ENCODE assay signal across 7 mouse cellular contexts in the genomic region with DNA sequence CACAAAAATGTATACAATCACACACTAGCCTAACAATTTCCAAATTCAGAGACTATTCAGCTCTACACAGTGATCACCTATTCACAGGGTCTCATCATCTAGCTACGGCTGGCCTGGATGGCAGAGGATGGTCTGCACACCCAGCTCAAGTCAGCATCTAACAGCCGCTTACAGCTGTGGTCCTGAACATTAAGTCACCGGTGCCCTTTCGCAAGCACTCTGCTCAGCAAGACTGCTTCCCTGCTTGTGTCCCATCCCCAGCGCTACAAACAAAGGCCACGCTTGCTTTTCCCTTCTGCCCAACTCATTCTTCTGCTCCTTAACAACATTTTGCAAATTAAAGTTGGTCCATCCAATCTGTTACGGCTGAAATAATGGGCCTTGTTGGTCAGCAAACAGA. TPM values are rescaled to one million over a fixed set of nuclear protein-coding genes. Genes with fewer than 3 reads are reported as not detected.
DNase-seq lines count a peak whose midpoint lies in the region; ATAC-seq and TF ChIP-seq lines count a peak whose summit lies in the region.

No protein-coding gene starts in this region.

- peaks cover 9% of the 10 kb centered on the region for H3K4me1 ChIP-seq in lung, embryonic 14.5 days (ENCODE audit: insufficient read depth)
- peaks cover 20% of the 10 kb centered on the region for H3K4me1 ChIP-seq in forebrain, embryonic 14.5 days (ENCODE audit: control insufficient read depth, insufficient read depth, low read length)
- peaks cover 34% of the 10 kb centered on the region for H3K4me1 ChIP-seq in liver, embryonic 11.5 days (replicated peaks; ENCODE audit: control insufficient read depth, insufficient read depth, low read length)
- peaks cover 20% of the 10 kb centered on the region for H3K4me1 ChIP-seq in stomach, embryonic 15.5 days

- no peak for TF ChIP-seq CTCF in lung, embryonic 14.5 days (IDR thresholded peaks at IDR 0.05; ENCODE audit: low read depth)

- H3K27ac ChIP-seq in lung, embryonic 14.5 days (ENCODE audit: low read depth) = peak overlapping the region; percentile 8; the same call in 1 of the 2 replicates
- H3K27ac ChIP-seq in forebrain, embryonic 14.5 days (ENCODE audit: low read depth, low read length) = no peak overlapping the region
- peak overlapping the region; percentile 80 for H3K27ac ChIP-seq in liver, embryonic 11.5 days (ENCODE audit: low read depth, low read length)
- H3K27ac ChIP-seq in stomach, embryonic 15.5 days = no peak overlapping the region

- H3K4me3 ChIP-seq in lung, embryonic 14.5 days (ENCODE audit: low read depth, low read length) = peak overlapping the region; percentile 98
- peak overlapping the region; percentile 4; the same call in 1 of the 2 replicates for H3K4me3 ChIP-seq in forebrain, embryonic 14.5 days (ENCODE audit: low read depth, low read length)
- peak overlapping the region; percentile 97 for H3K4me3 ChIP-seq in liver, embryonic 11.5 days (ENCODE audit: low read depth, low read length)
- no peak overlapping the region; the same call in 1 of the 2 replicates for H3K4me3 ChIP-seq in stomach, embryonic 15.5 days (replicated peaks)

- peak overlapping the region; percentile 36 for H3K9ac ChIP-seq in lung, embryonic 14.5 days
- peak overlapping the region; percentile 99 for H3K9ac ChIP-seq in forebrain, embryonic 14.5 days (ENCODE audit: low read length)
- peak overlapping the region; percentile 66 for H3K9ac ChIP-seq in liver, embryonic 11.5 days (ENCODE audit: low read depth, low read length)
- no peak overlapping the region for H3K9ac ChIP-seq in stomach, embryonic 15.5 days

- no peaks in the 10 kb centered on the region for H3K9me3 ChIP-seq in lung, embryonic 14.5 days (ENCODE audit: low read depth, low read length)
- no peaks in the 10 kb centered on the region for H3K9me3 ChIP-seq in forebrain, embryonic 14.5 days (replicated peaks; ENCODE audit: control insufficient read depth, low read length)
- no peaks in the 10 kb centered on the region for H3K9me3 ChIP-seq in liver, embryonic 11.5 days (ENCODE audit: control insufficient read depth, low read length)
- no peaks in the 10 kb centered on the region for H3K9me3 ChIP-seq in stomach, embryonic 15.5 days

- H3K4me2 ChIP-seq in lung, embryonic 14.5 days = peak overlapping the region; percentile 93
- peak overlapping the region; percentile 88 for H3K4me2 ChIP-seq in forebrain, embryonic 14.5 days (ENCODE audit: low read length)
- H3K4me2 ChIP-seq in liver, embryonic 11.5 days = peak overlapping the region; percentile 99
- H3K4me2 ChIP-seq in stomach, embryonic 15.5 days = peak overlapping the region; percentile 88

- whole genome bisulfite sequencing in lung, embryonic 14.5 days = 80% methylated on average over 7 of the region's 7 CpGs
- 76% methylated on average over 7 of the region's 7 CpGs for WGBS in forebrain, embryonic 14.5 days
- WGBS in liver, embryonic 11.5 days = 80% methylated on average over 7 of the region's 7 CpGs
- 73% methylated on average over 7 of the region's 7 CpGs for WGBS in stomach, embryonic 15.5 days

- DNase-seq in lung, embryonic 14.5 days = no peak
- no peak for DNase-seq in lung, postnatal 25 days (ENCODE audit: low spot score)
- DNase-seq in forebrain, embryonic 14.5 days (ENCODE audit: low spot score) = no peak
- no peak for DNase-seq in liver, embryonic 11.5 days (ENCODE audit: low spot score)
- DNase-seq in testis, postnatal 10 days (ENCODE audit: low spot score) = no peak
- no peak for DNase-seq in spleen, postnatal 10 days (ENCODE audit: low spot score in 2 of 2)

- ATAC-seq in lung, embryonic 14.5 days (ENCODE audit: insufficient read depth) = no peak
- ATAC-seq in forebrain, embryonic 14.5 days = no peak
- ATAC-seq in liver, embryonic 11.5 days (replicated peaks; ENCODE audit: low FRiP score) = no peak
- no peak for ATAC-seq in stomach, embryonic 15.5 days (ENCODE audit: insufficient read depth, low FRiP score, low read depth)

- no peaks in the 10 kb centered on the region for H3K27me3 ChIP-seq in lung, embryonic 14.5 days (ENCODE audit: insufficient read depth, low read length)
- no peaks in the 10 kb centered on the region for H3K27me3 ChIP-seq in forebrain, embryonic 14.5 days (replicated peaks; ENCODE audit: control insufficient read depth, insufficient read depth, low read length)
- no peaks in the 10 kb centered on the region; the same call in 1 of the 2 replicates for H3K27me3 ChIP-seq in liver, embryonic 11.5 days (replicated peaks; ENCODE audit: control insufficient read depth, insufficient read depth, low read length)
- H3K27me3 ChIP-seq in stomach, embryonic 15.5 days (replicated peaks) = no peaks in the 10 kb centered on the region

- H3K36me3 ChIP-seq in lung, embryonic 14.5 days (ENCODE audit: insufficient read depth) = peaks cover 39% of the 10 kb centered on the region
- peaks cover 29% of the 10 kb centered on the region for H3K36me3 ChIP-seq in forebrain, embryonic 14.5 days (ENCODE audit: control insufficient read depth, insufficient read depth, low read length)
- peaks cover 15% of the 10 kb centered on the region for H3K36me3 ChIP-seq in liver, embryonic 11.5 days (ENCODE audit: control insufficient read depth, insufficient read depth, low read length)
- H3K36me3 ChIP-seq in stomach, embryonic 15.5 days = peaks cover 18% of the 10 kb centered on the region

RNA-seq across cellular contexts. Expression of a gene that starts 2.2 kb away (rescaled TPM):
- polyA plus RNA-seq in lung, embryonic 14.5 days (2014; fragmentation: Nextera tagmentation; extraction: Ambion mirVana) = 69.0 and 70.1 TPM in 2 replicates
- polyA plus RNA-seq in forebrain, embryonic 14.5 days (2014; fragmentation: Nextera tagmentation; extraction: Ambion mirVana) = 82.5 and 84.3 TPM in 2 replicates
- polyA plus RNA-seq in liver, embryonic 11.5 days (2014; fragmentation: Nextera tagmentation; extraction: Ambion mirVana) = 81.6 and 83.1 TPM in 2 replicates
- polyA plus RNA-seq in stomach, embryonic 15.5 days (2015; fragmentation: Nextera tagmentation; extraction: Ambion mirVana) = 60.7 and 68.7 TPM in 2 replicates

Comparison
In these comparisons a context has a peak if more than half of its experiments do, and no peak if none do; other contexts are left out.
1. H3K27ac ChIP-seq: peak in lung, embryonic 14.5 days (single experiment) and liver, embryonic 11.5 days (single experiment); none in forebrain, embryonic 14.5 days (single experiment) and stomach, embryonic 15.5 days (single experiment).
2. Peak in every context shown above with its lines, with median percentiles within 50 percentile points of each other: H3K4me2 ChIP-seq.